Mouse (Mus musculus): ENCODE measurements at regions not wholly inside any gene's neighbourhood (a gene's known extent, or its start where the extent isn't known, plus 50 kb on each side); places are given as distances from the start of the nearest gene placed in this dataset.

DNA sequence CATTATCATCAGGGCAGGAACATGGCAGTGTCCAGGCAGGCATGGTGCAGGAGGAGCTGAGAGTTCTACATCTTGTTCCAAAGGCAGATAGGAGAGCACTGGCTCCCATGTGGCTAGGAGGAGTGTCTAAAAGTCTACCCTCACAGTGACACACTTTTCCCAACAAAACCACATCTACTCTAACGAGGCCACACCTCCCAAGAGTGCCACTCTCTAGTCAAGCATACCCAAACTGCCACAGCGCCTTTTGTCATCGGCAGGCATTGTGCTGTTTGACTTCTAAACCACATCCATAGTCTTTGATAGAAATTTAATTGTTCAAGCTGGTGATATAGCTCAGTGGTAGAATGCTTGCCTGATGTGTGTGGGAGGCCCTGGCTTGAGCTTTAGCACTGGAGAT, 56.6 kb upstream of the Mvb12b start:
- no peak for TF ChIP-seq CTCF (IDR thresholded peaks at IDR 0.05; ENCODE audit: low read depth)
- no peak for TF ChIP-seq EP300 (IDR thresholded peaks at IDR 0.05; ENCODE audit: low read depth)

All from heart, postnatal 0 days (tissue).